Mouse (Mus musculus): ENCODE measurements around the gene Ccl26. TPM values are rescaled to one million over a fixed set of nuclear protein-coding genes. Genes with fewer than 3 reads are reported as not detected.

Ccl26 gene
- polyA plus RNA-seq, 1 experiment from 2014 or later, result not detected

GRCm38 (mm10) chr5:135531306-135531845, 32.0 kb downstream of the Ccl26 start:
- Histone ChIP-seq H3K9ac (ENCODE audit: low read length) (no peak overlapping the region), H3K27me3 (ENCODE audit: control insufficient read depth, insufficient read depth, low read length) (no peaks in the 10 kb centered on the region), H3K27ac (ENCODE audit: low read depth, low read length) (no peak overlapping the region), H3K36me3 (ENCODE audit: control insufficient read depth, insufficient read depth, low read length) (no peaks in the 10 kb centered on the region), H3K4me3 (ENCODE audit: low read depth, low read length) (no peak overlapping the region), H3K4me2 (ENCODE audit: low read depth) (no peak overlapping the region), H3K9me3 (ENCODE audit: control insufficient read depth, low read length) (no peaks in the 10 kb centered on the region), H3K4me1 (ENCODE audit: control insufficient read depth, insufficient read depth, low read length) (no peaks in the 10 kb centered on the region)
- ATAC-seq (ENCODE audit: insufficient read depth, low FRiP score, low TSS enrichment) (no peak), DNase-seq (ENCODE audit: low spot score) (no peak)
- 88% methylated on average over 11 of the region's 11 CpGs for WGBS

GRCm38 (mm10) chr5:135529964-135530363, 33.4 kb downstream of the Ccl26 start:
- H3K4me3 ChIP-seq (ENCODE audit: low read depth, low read length), result no peak overlapping the region
- 91% methylated on average over 2 of the region's 2 CpGs for WGBS
- ATAC-seq (ENCODE audit: insufficient read depth, low FRiP score, low TSS enrichment) (no peak), DNase-seq (ENCODE audit: low spot score) (no peak)
- no peak overlapping the region for H3K27ac ChIP-seq (ENCODE audit: low read depth, low read length)
- H3K9ac ChIP-seq (ENCODE audit: low read length), result no peak overlapping the region
- no peak overlapping the region for H3K4me2 ChIP-seq (ENCODE audit: low read depth)
- no peaks in the 10 kb centered on the region for H3K36me3 ChIP-seq (ENCODE audit: control insufficient read depth, insufficient read depth, low read length)
- no peaks in the 10 kb centered on the region for H3K9me3 ChIP-seq (ENCODE audit: control insufficient read depth, low read length)
- no peaks in the 10 kb centered on the region for H3K4me1 ChIP-seq (ENCODE audit: control insufficient read depth, insufficient read depth, low read length)
- no peaks in the 10 kb centered on the region for H3K27me3 ChIP-seq (ENCODE audit: control insufficient read depth, insufficient read depth, low read length)

GRCm38 (mm10) chr5:135529310-135529709, 34.1 kb downstream of the Ccl26 start:
- no peaks in the 10 kb centered on the region for H3K9me3 ChIP-seq (ENCODE audit: control insufficient read depth, low read length)
- H3K4me2 ChIP-seq (ENCODE audit: low read depth), result no peak overlapping the region
- H3K36me3 ChIP-seq (ENCODE audit: control insufficient read depth, insufficient read depth, low read length), result no peaks in the 10 kb centered on the region
- DNase-seq (ENCODE audit: low spot score) (no peak), ATAC-seq (ENCODE audit: insufficient read depth, low FRiP score, low TSS enrichment) (no peak)
- H3K27ac ChIP-seq (ENCODE audit: low read depth, low read length), result no peak overlapping the region
- no peaks in the 10 kb centered on the region for H3K4me1 ChIP-seq (ENCODE audit: control insufficient read depth, insufficient read depth, low read length)
- no peak overlapping the region for H3K9ac ChIP-seq (ENCODE audit: low read length)
- 81% methylated on average over 3 of the region's 3 CpGs for WGBS
- no peak overlapping the region for H3K4me3 ChIP-seq (ENCODE audit: low read depth, low read length)
- H3K27me3 ChIP-seq (ENCODE audit: control insufficient read depth, insufficient read depth, low read length), result no peaks in the 10 kb centered on the region

GRCm38 (mm10) chr5:135527986-135528385, 35.4 kb downstream of the Ccl26 start:
- no peak for ATAC-seq (ENCODE audit: insufficient read depth, low FRiP score, low TSS enrichment)
- DNase-seq (ENCODE audit: low spot score), result no peak
- WGBS, result 27% methylated on average over 7 of the region's 7 CpGs

GRCm38 (mm10) chr5:135524660-135525560, 38.5 kb downstream of the Ccl26 start:
- Histone ChIP-seq H3K4me2 (ENCODE audit: low read depth) (no peak overlapping the region), H3K4me3 (ENCODE audit: low read depth, low read length) (no peak overlapping the region), H3K27me3 (ENCODE audit: control insufficient read depth, insufficient read depth, low read length) (no peaks in the 10 kb centered on the region), H3K4me1 (ENCODE audit: control insufficient read depth, insufficient read depth, low read length) (no peaks in the 10 kb centered on the region), H3K36me3 (ENCODE audit: control insufficient read depth, insufficient read depth, low read length) (no peaks in the 10 kb centered on the region), H3K9me3 (ENCODE audit: control insufficient read depth, low read length) (no peaks in the 10 kb centered on the region), H3K27ac (ENCODE audit: low read depth, low read length) (no peak overlapping the region), H3K9ac (ENCODE audit: low read length) (no peak overlapping the region)
- no peak for DNase-seq (ENCODE audit: low spot score)
- 77% methylated on average over 11 of the region's 11 CpGs for WGBS
- ATAC-seq (ENCODE audit: insufficient read depth, low FRiP score, low TSS enrichment), result no peak

More at GRCm38 (mm10) chr5:135527986-135528385, 35.4 kb downstream of the Ccl26 start:
- H3K36me3 ChIP-seq (ENCODE audit: control insufficient read depth, insufficient read depth, low read length), result no peaks in the 10 kb centered on the region
- no peak overlapping the region for H3K4me2 ChIP-seq (ENCODE audit: low read depth)
- no peaks in the 10 kb centered on the region for H3K4me1 ChIP-seq (ENCODE audit: control insufficient read depth, insufficient read depth, low read length)
- H3K9me3 ChIP-seq (ENCODE audit: control insufficient read depth, low read length), result no peaks in the 10 kb centered on the region
- H3K4me3 ChIP-seq (ENCODE audit: low read depth, low read length), result no peak overlapping the region
- no peaks in the 10 kb centered on the region for H3K27me3 ChIP-seq (ENCODE audit: control insufficient read depth, insufficient read depth, low read length)
- no peak overlapping the region for H3K27ac ChIP-seq (ENCODE audit: low read depth, low read length)
- no peak overlapping the region for H3K9ac ChIP-seq (ENCODE audit: low read length)

- Histone ChIP-seq H3K4me1 (ENCODE audit: control insufficient read depth, insufficient read depth, low read length) (no peaks in the 10 kb centered on the region), H3K4me3 (ENCODE audit: low read depth, low read length) (no peak overlapping the region), H3K4me2 (ENCODE audit: low read depth) (no peak overlapping the region), H3K27ac (ENCODE audit: low read depth, low read length) (no peak overlapping the region), H3K9me3 (ENCODE audit: control insufficient read depth, low read length) (no peaks in the 10 kb centered on the region), H3K36me3 (ENCODE audit: control insufficient read depth, insufficient read depth, low read length) (no peaks in the 10 kb centered on the region), H3K27me3 (ENCODE audit: control insufficient read depth, insufficient read depth, low read length) (no peaks in the 10 kb centered on the region), H3K9ac (ENCODE audit: low read length) (no peak overlapping the region)
- ATAC-seq (ENCODE audit: insufficient read depth, low FRiP score, low TSS enrichment) (no peak), DNase-seq (ENCODE audit: low spot score) (no peak)
- WGBS, result 92% methylated on average over 2 of the region's 2 CpGs
Measured at GRCm38 (mm10) chr5:135524087-135524486, 39.3 kb downstream of the Ccl26 start.

- no peak overlapping the region for H3K9ac ChIP-seq (ENCODE audit: low read length)
- H3K27me3 ChIP-seq (ENCODE audit: control insufficient read depth, insufficient read depth, low read length), result no peaks in the 10 kb centered on the region
- no peak overlapping the region for H3K4me2 ChIP-seq (ENCODE audit: low read depth)
- ATAC-seq (ENCODE audit: insufficient read depth, low FRiP score, low TSS enrichment) (no peak), DNase-seq (ENCODE audit: low spot score) (no peak)
- 83% methylated on average over 9 of the region's 9 CpGs for WGBS
- no peaks in the 10 kb centered on the region for H3K9me3 ChIP-seq (ENCODE audit: control insufficient read depth, low read length)
- no peaks in the 10 kb centered on the region for H3K36me3 ChIP-seq (ENCODE audit: control insufficient read depth, insufficient read depth, low read length)
- H3K4me1 ChIP-seq (ENCODE audit: control insufficient read depth, insufficient read depth, low read length), result no peaks in the 10 kb centered on the region
- no peak overlapping the region for H3K27ac ChIP-seq (ENCODE audit: low read depth, low read length)
- H3K4me3 ChIP-seq (ENCODE audit: low read depth, low read length), result no peak overlapping the region
Measured at GRCm38 (mm10) chr5:135522111-135522722, 41.2 kb downstream of the Ccl26 start.

GRCm38 (mm10) chr5:135517348-135517883, 46.0 kb downstream of the Ccl26 start:
- WGBS, result 95% methylated on average over 5 of the region's 5 CpGs
- Histone ChIP-seq H3K4me2 (ENCODE audit: low read depth) (no peak overlapping the region), H3K4me3 (ENCODE audit: low read depth, low read length) (no peak overlapping the region), H3K36me3 (ENCODE audit: control insufficient read depth, insufficient read depth, low read length) (no peaks in the 10 kb centered on the region), H3K9me3 (ENCODE audit: control insufficient read depth, low read length) (no peaks in the 10 kb centered on the region), H3K27ac (ENCODE audit: low read depth, low read length) (no peak overlapping the region), H3K27me3 (ENCODE audit: control insufficient read depth, insufficient read depth, low read length) (no peaks in the 10 kb centered on the region), H3K4me1 (ENCODE audit: control insufficient read depth, insufficient read depth, low read length) (no peaks in the 10 kb centered on the region; the same call in 1 of the 2 replicates), H3K9ac (ENCODE audit: low read length) (no peak overlapping the region)
- ATAC-seq (ENCODE audit: insufficient read depth, low FRiP score, low TSS enrichment), result no peak
- no peak for DNase-seq (ENCODE audit: low spot score)
